Mouse (Mus musculus) liver, embryonic 14.5 days (tissue): Measurements from ENCODE around the gene Gm17509. TPM values are rescaled to one million over a fixed set of nuclear protein-coding genes. Genes with fewer than 3 reads are reported as not detected.

Experiments used
- ATAC-seq: fragments of 200-750 bp; cut with Nextera tagmentation; 2 replicates; pipeline ENCODE4 v1.8.0; 2017; ENCODE audit warnings: moderate number of reproducible peaks, mild to moderate bottlenecking, moderate library complexity; ENCODE audit not compliant: insufficient read depth
- DNase-seq, 3 experiments: peaks; one replicate each; pipeline ENCODE4 v3.0.0-alpha.2; 2012 to 2013; ENCODE audit warnings: low read depth in 3 of 3, low spot score in 3 of 3
- H3K27ac ChIP-seq: fragments of 300-500 bp; sonication (generic); 2 replicates; pipeline ENCODE4 v1.5.1; 2014; ENCODE audit warnings: moderate library complexity, mild to moderate bottlenecking, control low read depth, inconsistent platforms
- H3K27me3 ChIP-seq: fragments of 300-500 bp; sonication (generic); 2 replicates; pipeline ENCODE4 v1.6.1; 2014; ENCODE audit warnings: mild to moderate bottlenecking, low read length, moderate library complexity; ENCODE audit not compliant: control insufficient read depth, insufficient read depth
- H3K36me3 ChIP-seq: fragments of 300-500 bp; sonication (generic); replicated peaks from 2 replicates; pipeline ENCODE4 v1.6.1; 2014; ENCODE audit warnings: low read depth; ENCODE audit not compliant: control insufficient read depth, insufficient read depth
- H3K4me1 ChIP-seq, 2 experiments: fragments of 200-500 bp in 1 of 2; fragments of 300-500 bp in 1 of 2; sonication (generic) in 1 of 2; replicated peaks; 2 replicates each; pipeline ENCODE4 v1.6.1; 2012 to 2014; ENCODE audit warnings: antibody characterized with exemption in 1 of 2, inconsistent platforms in 1 of 2, low read length in 1 of 2; ENCODE audit not compliant: control insufficient read depth in 2 of 2, insufficient read depth in 2 of 2
- H3K4me2 ChIP-seq: fragments of 300-500 bp; sonication (generic); 2 replicates; pipeline ENCODE4 v1.6.1; 2014; ENCODE audit warnings: low read depth, mild to moderate bottlenecking, control low read depth, moderate library complexity
- H3K4me3 ChIP-seq, 2 experiments: fragments of 200-500 bp in 1 of 2; fragments of 300-500 bp in 1 of 2; sonication (generic) in 1 of 2; 2 replicates each; pipeline ENCODE4 v1.5.1; 2012 to 2014; ENCODE audit warnings: low read depth in 2 of 2, low read length in 2 of 2, mild to moderate bottlenecking in 2 of 2, control low read depth in 1 of 2, inconsistent platforms in 1 of 2, moderate library complexity in 1 of 2; ENCODE audit not compliant: insufficient read depth in 1 of 2
- H3K9ac ChIP-seq: fragments of 300-500 bp; sonication (generic); replicated peaks from 2 replicates; pipeline ENCODE4 v1.6.1; 2014; ENCODE audit warnings: mild to moderate bottlenecking, control low read depth, moderate library complexity
- H3K9me3 ChIP-seq: fragments of 300-500 bp; sonication (generic); 2 replicates; pipeline ENCODE4 v1.6.1; 2016; ENCODE audit warnings: low read length, mixed read lengths; ENCODE audit not compliant: control insufficient read depth
- CTCF ChIP-seq: IDR thresholded peaks from 2 replicates; pipeline ENCODE4 v1.5.1; 2016; ENCODE audit warnings: antibody characterized with exemption, low read depth, control low read depth
- EP300 ChIP-seq: IDR thresholded peaks from 2 replicates; pipeline ENCODE4 v1.6.1; 2016; ENCODE audit warnings: antibody characterized with exemption, low read depth
- WGBS: fragments of 180-500 bp; shearing (Covaris S2); extraction: QIAGEN DNeasy Blood & Tissue Kit; methylation state at CpG from one replicate; pipeline ENCODE4 v1.1.7; 2014; ENCODE audit not compliant: insufficient replicate concordance; 5-methylcytosine and 5-hydroxymethylcytosine counted together
- polyA plus RNA-seq, 2 experiments: library from polyadenylated mRNA; depleted of rRNA in 1 of 2; stranded (reverse) in 1 of 2; unstranded in 1 of 2; fragments of >200 nt; fragmentation: Nextera tagmentation in 1 of 2; extraction: Ambion mirVana in 1 of 2; gene quantifications; 2 replicates each; pipeline versions ENCODE4 v1.2.1 to v1.2.3; 2012 to 2014

Gene Gm17509
- polyA plus RNA-seq, 2 experiments, result 0.07 TPM; not detected in 1

DNA sequence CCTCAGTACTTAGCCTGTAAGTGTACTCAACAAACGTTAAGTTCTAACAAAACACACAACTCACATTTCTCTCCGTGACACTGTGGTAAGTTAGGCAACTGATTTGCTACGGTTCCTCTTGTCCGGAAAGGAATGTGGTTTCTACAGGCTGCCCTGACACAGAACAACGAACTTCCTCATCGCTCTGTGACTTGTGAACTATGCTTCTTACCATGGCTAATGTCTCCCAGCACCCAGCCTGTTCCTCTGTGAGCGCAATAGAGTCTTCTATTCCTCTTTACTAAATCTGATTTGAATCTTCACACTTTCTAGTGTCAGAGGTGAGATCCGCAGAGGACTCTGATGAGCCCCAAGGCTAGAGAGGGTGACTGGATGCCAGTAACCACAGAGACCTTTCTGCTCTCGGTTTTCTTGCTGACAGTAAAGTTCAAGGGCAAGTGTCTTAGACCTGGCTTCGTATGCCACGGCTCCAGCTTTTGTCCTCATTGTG, 9.4 kb downstream of the Gm17509 start:
- H3K27me3 ChIP-seq, result no peaks in the 10 kb centered on the region
- no peak overlapping the region for H3K27ac ChIP-seq
- no peak overlapping the region for H3K9ac ChIP-seq
- no peak overlapping the region for H3K4me2 ChIP-seq
- H3K36me3 ChIP-seq, result no peaks in the 10 kb centered on the region
- WGBS, result 9% methylated on average over 11 of the region's 11 CpGs
- no peaks in the 10 kb centered on the region for H3K9me3 ChIP-seq
- ATAC-seq (no peak), DNase-seq (no peak)
- H3K4me3 ChIP-seq, result no peak overlapping the region
- no peak for TF ChIP-seq EP300
- TF ChIP-seq CTCF, result no peak
- H3K4me1 ChIP-seq, result peaks cover 0 to 4% of the 10 kb centered on the region in 2 experiments; a peak in 1 of 4 replicates

DNA sequence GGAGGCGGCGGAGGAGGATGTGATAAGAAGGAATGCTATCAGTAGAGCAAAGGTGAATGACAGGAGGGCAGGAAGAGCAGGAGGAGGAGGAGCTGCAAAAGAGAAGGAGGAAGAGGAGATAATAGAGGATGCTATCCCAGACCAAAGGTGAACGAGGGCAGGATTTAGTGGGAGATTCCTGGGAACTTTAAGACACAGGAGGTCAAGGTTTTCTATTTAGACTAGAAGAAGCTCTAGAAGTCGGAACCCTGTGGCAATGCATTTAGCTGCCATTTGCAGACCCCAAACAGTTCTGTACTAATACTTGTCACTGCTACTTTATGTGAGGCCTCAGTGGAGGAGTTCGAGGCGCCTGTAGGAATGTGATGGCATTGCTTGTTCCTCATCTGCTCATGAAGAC, 12.6 kb downstream of the Gm17509 start, which contains the start of gene Emb:
TSS of gene Emb (plus strand) at position 301 of the 400 bp plus-strand sequence.
- H3K27me3 ChIP-seq, result no peaks in the 10 kb centered on the region
- no peak for DNase-seq

DNA sequence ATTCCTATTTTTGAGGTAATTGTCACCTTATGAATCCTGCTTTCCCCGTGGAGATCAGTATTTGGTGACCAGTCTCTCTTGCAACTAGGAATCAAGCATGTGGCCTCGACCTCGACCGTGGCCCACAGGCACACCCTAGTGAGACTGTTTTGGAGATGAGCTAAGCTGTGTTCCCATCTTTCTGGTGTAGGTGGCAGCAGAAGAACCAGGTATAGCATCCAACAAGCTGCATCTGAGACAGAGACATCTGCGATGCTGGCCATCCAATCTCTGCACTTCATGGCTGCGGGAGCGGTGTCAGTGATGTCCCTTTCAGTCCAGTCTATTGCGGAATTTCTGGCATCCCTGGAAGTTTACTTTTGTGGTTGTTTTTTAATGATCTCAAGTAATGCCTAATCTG, 14.8 kb downstream of the Gm17509 start:
- Histone ChIP-seq H3K9me3 (no peaks in the 10 kb centered on the region), H3K27me3 (no peaks in the 10 kb centered on the region), H3K4me3 (no peak overlapping the region), H3K36me3 (no peaks in the 10 kb centered on the region), H3K4me2 (no peak overlapping the region), H3K9ac (no peak overlapping the region), H3K4me1 (peaks cover 0 to 2% of the 10 kb centered on the region in 2 experiments; a peak in 1 of 4 replicates), H3K27ac (no peak overlapping the region)
- 75% methylated on average over 8 of the region's 8 CpGs for WGBS
- no peak for TF ChIP-seq EP300
- no peak for TF ChIP-seq CTCF
- ATAC-seq (no peak), DNase-seq (no peak)

More for the DNA sequence above, 12.6 kb downstream of the Gm17509 start, which contains the start of gene Emb:
- no peak within 1 kb of the TSS for H3K9ac ChIP-seq
- TF ChIP-seq EP300 (no peak), CTCF (no peak)
- H3K27ac ChIP-seq, result no peak within 1 kb of the TSS
- no peak within 1 kb of the TSS for H3K4me3 ChIP-seq
- 37% methylated on average over 6 of the region's 6 CpGs for WGBS
- no peak within 1 kb of the TSS for H3K4me2 ChIP-seq
- no peaks in the 10 kb centered on the region for H3K36me3 ChIP-seq
- peaks cover 0 to 2% of the 10 kb centered on the region in 2 experiments; a peak in 1 of 4 replicates for H3K4me1 ChIP-seq
- ATAC-seq, result no peak
- no peaks in the 10 kb centered on the region for H3K9me3 ChIP-seq

DNA sequence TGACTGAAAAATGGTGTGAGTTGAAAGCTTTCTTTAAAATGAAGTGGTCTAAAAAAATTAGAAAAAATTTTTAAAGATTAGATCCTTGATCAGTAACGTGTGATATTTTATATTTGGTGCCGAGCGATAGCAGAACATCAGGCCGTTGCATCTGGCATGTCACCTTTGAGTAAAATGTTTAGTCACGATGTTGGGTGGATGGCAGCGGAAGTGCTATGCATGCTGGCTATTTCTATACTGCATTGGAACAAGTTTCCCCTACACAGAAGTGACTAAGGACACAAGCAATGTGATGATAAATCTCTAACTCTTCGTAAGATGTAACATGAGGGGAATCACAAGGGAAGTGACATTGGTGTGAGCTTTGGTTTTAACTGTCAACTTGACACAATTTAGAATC, 16.2 kb downstream of the Gm17509 start:
- no peaks in the 10 kb centered on the region for H3K36me3 ChIP-seq
- WGBS, result 64% methylated on average over 7 of the region's 7 CpGs
- no peak overlapping the region for H3K4me2 ChIP-seq
- H3K9me3 ChIP-seq, result no peaks in the 10 kb centered on the region
- ATAC-seq (no peak), DNase-seq (no peak)
- no peak overlapping the region for H3K27ac ChIP-seq
- TF ChIP-seq CTCF (no peak), EP300 (no peak)
- no peak overlapping the region for H3K4me3 ChIP-seq
- no peaks in the 10 kb centered on the region for H3K27me3 ChIP-seq
- no peak overlapping the region for H3K9ac ChIP-seq
- peaks cover 0 to 2% of the 10 kb centered on the region in 2 experiments; a peak in 1 of 4 replicates for H3K4me1 ChIP-seq

DNA sequence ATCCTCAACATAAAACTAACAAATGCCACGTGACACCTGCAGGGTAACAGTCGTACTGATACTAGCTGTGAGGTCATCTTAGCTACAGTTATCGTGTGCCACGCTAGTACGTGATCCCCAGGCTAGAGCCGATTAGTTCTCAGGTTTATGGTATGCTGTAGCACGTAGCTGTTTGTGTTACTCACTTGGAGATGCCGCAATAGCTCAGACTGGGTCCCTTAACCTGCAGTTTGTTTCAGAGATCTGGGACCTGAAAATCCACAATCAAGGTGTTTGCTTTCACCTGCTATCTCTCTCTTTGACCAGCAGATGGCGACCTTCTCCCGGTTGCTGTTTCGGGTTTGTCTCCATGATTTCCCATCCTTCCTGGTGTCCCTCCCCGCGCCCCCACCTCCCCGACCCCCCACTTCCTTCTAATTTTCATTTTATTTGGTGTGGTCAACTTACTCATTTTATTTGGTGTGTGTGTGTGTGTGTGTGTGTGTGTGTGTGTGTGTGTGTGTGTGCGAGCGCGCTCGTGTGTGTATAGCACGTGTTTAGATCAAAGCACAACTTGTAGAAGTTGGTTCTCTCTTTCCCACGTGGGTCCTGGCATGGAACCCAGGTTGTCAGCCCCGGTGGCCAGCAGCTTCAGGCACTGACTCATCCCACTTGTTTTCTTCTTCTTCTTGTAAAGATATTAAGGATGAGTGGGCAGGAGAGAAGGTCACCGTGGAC, 18.0 kb downstream of the Gm17509 start:
- H3K4me1 ChIP-seq, result peaks cover 0 to 1% of the 10 kb centered on the region in 2 experiments; a peak in 1 of 4 replicates
- DNase-seq, result no peak
- no peaks in the 10 kb centered on the region for H3K36me3 ChIP-seq
- H3K27me3 ChIP-seq, result no peaks in the 10 kb centered on the region
- no peak overlapping the region for H3K4me3 ChIP-seq
- TF ChIP-seq EP300 (no peak), CTCF (peak; percentile 69)
- no peaks in the 10 kb centered on the region for H3K9me3 ChIP-seq
- ATAC-seq, result no peak
- no peak overlapping the region for H3K27ac ChIP-seq
- H3K9ac ChIP-seq, result no peak overlapping the region
- 40% methylated on average over 22 of the region's 22 CpGs for WGBS
- H3K4me2 ChIP-seq, result no peak overlapping the region
